Mouse (Mus musculus): ENCODE results near the gene Cyp1a2. TPM values are rescaled to one million over a fixed set of nuclear protein-coding genes. Genes with fewer than 3 reads are reported as not detected.

Cyp1a2 gene
- not detected in 2 replicates for polyA plus RNA-seq (2014; fragmentation: Nextera tagmentation; extraction: Ambion mirVana)

- H3K4me3 ChIP-seq (ENCODE audit: low read depth, low read length) = no peak within 1 kb of the TSS
- no peak within 1 kb of the TSS for H3K9ac ChIP-seq (ENCODE audit: low read depth, low read length)
- no peak within 1 kb of the TSS for H3K4me2 ChIP-seq
- no peak within 1 kb of the TSS for H3K27ac ChIP-seq (ENCODE audit: low read depth, low read length)
- no peaks in the 10 kb centered on the region for H3K36me3 ChIP-seq (ENCODE audit: control insufficient read depth, insufficient read depth, low read length)
- H3K4me1 ChIP-seq (ENCODE audit: control insufficient read depth, insufficient read depth, low read length) = no peaks in the 10 kb centered on the region
- 72% methylated on average over 5 of the region's 5 CpGs for whole genome bisulfite sequencing (ENCODE audit: insufficient replicate concordance)
- H3K9me3 ChIP-seq (replicated peaks; ENCODE audit: control insufficient read depth, low read length) = no peaks in the 10 kb centered on the region
- no peaks in the 10 kb centered on the region for H3K27me3 ChIP-seq (ENCODE audit: control insufficient read depth, insufficient read depth, low read length)
- ATAC-seq (replicated peaks; ENCODE audit: insufficient number of reproducible peaks, low FRiP score, low TSS enrichment) = no peak
Observed at GRCm38 (mm10) chr9:57683520-57683919, at the start of gene Cyp1a2. Gene Cyp1a2, minus strand, starts transcription at chr9:57683703.

- H3K36me3 ChIP-seq (ENCODE audit: control insufficient read depth, insufficient read depth, low read length) = peaks cover 12% of the 10 kb centered on the region
- H3K9ac ChIP-seq (ENCODE audit: low read depth, low read length) = no peak overlapping the region
- no peak overlapping the region for H3K4me3 ChIP-seq (ENCODE audit: low read depth, low read length)
- no peak overlapping the region for H3K4me2 ChIP-seq
- no peaks in the 10 kb centered on the region for H3K9me3 ChIP-seq (replicated peaks; ENCODE audit: control insufficient read depth, low read length)
- H3K27ac ChIP-seq (ENCODE audit: low read depth, low read length) = no peak overlapping the region
- WGBS (ENCODE audit: insufficient replicate concordance) = 96% methylated on average over 1 of the region's 1 CpGs
- ATAC-seq (replicated peaks; ENCODE audit: insufficient number of reproducible peaks, low FRiP score, low TSS enrichment) = no peak
- H3K27me3 ChIP-seq (ENCODE audit: control insufficient read depth, insufficient read depth, low read length) = no peaks in the 10 kb centered on the region
- 0 out of 2 replicates have a peak, but pooled peaks cover 5% of the 10 kb centered on the region for H3K4me1 ChIP-seq (ENCODE audit: control insufficient read depth, insufficient read depth, low read length)
Observed at GRCm38 (mm10) chr9:57728312-57728711, 44.8 kb upstream of the Cyp1a2 start.

GRCm38 (mm10) chr9:57724701-57725100, 41.2 kb upstream of the Cyp1a2 start:
- H3K36me3 ChIP-seq (ENCODE audit: control insufficient read depth, insufficient read depth, low read length) = peaks cover 18% of the 10 kb centered on the region
- H3K4me2 ChIP-seq = no peak overlapping the region
- H3K27ac ChIP-seq (ENCODE audit: low read depth, low read length) = no peak overlapping the region
- no peaks in the 10 kb centered on the region for H3K27me3 ChIP-seq (ENCODE audit: control insufficient read depth, insufficient read depth, low read length)
- ATAC-seq (replicated peaks; ENCODE audit: insufficient number of reproducible peaks, low FRiP score, low TSS enrichment) = no peak
- WGBS (ENCODE audit: insufficient replicate concordance) = 92% methylated on average over 3 of the region's 3 CpGs
- no peak overlapping the region for H3K9ac ChIP-seq (ENCODE audit: low read depth, low read length)
- no peaks in the 10 kb centered on the region for H3K9me3 ChIP-seq (replicated peaks; ENCODE audit: control insufficient read depth, low read length)
- 0 out of 2 replicates have a peak, but pooled peaks cover 5% of the 10 kb centered on the region for H3K4me1 ChIP-seq (ENCODE audit: control insufficient read depth, insufficient read depth, low read length)
- H3K4me3 ChIP-seq (ENCODE audit: low read depth, low read length) = no peak overlapping the region

GRCm38 (mm10) chr9:57723796-57724195, 40.3 kb upstream of the Cyp1a2 start:
- Histone ChIP-seq H3K9me3 (replicated peaks; ENCODE audit: control insufficient read depth, low read length) (no peaks in the 10 kb centered on the region), H3K27me3 (ENCODE audit: control insufficient read depth, insufficient read depth, low read length) (no peaks in the 10 kb centered on the region), H3K27ac (ENCODE audit: low read depth, low read length) (no peak overlapping the region), H3K4me3 (ENCODE audit: low read depth, low read length) (no peak overlapping the region), H3K9ac (ENCODE audit: low read depth, low read length) (no peak overlapping the region), H3K4me1 (ENCODE audit: control insufficient read depth, insufficient read depth, low read length) (0 out of 2 replicates have a peak, but pooled peaks cover 5% of the 10 kb centered on the region), H3K4me2 (no peak overlapping the region), H3K36me3 (ENCODE audit: control insufficient read depth, insufficient read depth, low read length) (peaks cover 19% of the 10 kb centered on the region)
- 83% methylated on average over 5 of the region's 5 CpGs for WGBS (ENCODE audit: insufficient replicate concordance)
- ATAC-seq (replicated peaks; ENCODE audit: insufficient number of reproducible peaks, low FRiP score, low TSS enrichment) = no peak

- Histone ChIP-seq H3K9ac (ENCODE audit: low read depth, low read length) (no peak overlapping the region), H3K27ac (ENCODE audit: low read depth, low read length) (no peak overlapping the region), H3K36me3 (ENCODE audit: control insufficient read depth, insufficient read depth, low read length) (peaks cover 23% of the 10 kb centered on the region), H3K4me3 (ENCODE audit: low read depth, low read length) (no peak overlapping the region), H3K9me3 (replicated peaks; ENCODE audit: control insufficient read depth, low read length) (no peaks in the 10 kb centered on the region), H3K4me2 (no peak overlapping the region), H3K4me1 (ENCODE audit: control insufficient read depth, insufficient read depth, low read length) (0 out of 2 replicates have a peak, but pooled peaks cover 5% of the 10 kb centered on the region), H3K27me3 (ENCODE audit: control insufficient read depth, insufficient read depth, low read length) (no peaks in the 10 kb centered on the region)
- 52% methylated on average over 5 of the region's 5 CpGs for WGBS (ENCODE audit: insufficient replicate concordance)
- ATAC-seq (replicated peaks; ENCODE audit: insufficient number of reproducible peaks, low FRiP score, low TSS enrichment) = no peak
Observed at GRCm38 (mm10) chr9:57723315-57723715, 39.8 kb upstream of the Cyp1a2 start.

GRCm38 (mm10) chr9:57722371-57722770, 38.9 kb upstream of the Cyp1a2 start:
- WGBS (ENCODE audit: insufficient replicate concordance) = 78% methylated on average over 1 of the region's 1 CpGs
- no peak overlapping the region for H3K27ac ChIP-seq (ENCODE audit: low read depth, low read length)
- no peaks in the 10 kb centered on the region for H3K9me3 ChIP-seq (replicated peaks; ENCODE audit: control insufficient read depth, low read length)
- no peak overlapping the region for H3K4me3 ChIP-seq (ENCODE audit: low read depth, low read length)
- H3K4me1 ChIP-seq (ENCODE audit: control insufficient read depth, insufficient read depth, low read length) = 0 out of 2 replicates have a peak, but pooled peaks cover 5% of the 10 kb centered on the region
- no peak for ATAC-seq (replicated peaks; ENCODE audit: insufficient number of reproducible peaks, low FRiP score, low TSS enrichment)
- no peaks in the 10 kb centered on the region for H3K27me3 ChIP-seq (ENCODE audit: control insufficient read depth, insufficient read depth, low read length)
- H3K9ac ChIP-seq (ENCODE audit: low read depth, low read length) = no peak overlapping the region
- H3K4me2 ChIP-seq = no peak overlapping the region
- peaks cover 20% of the 10 kb centered on the region for H3K36me3 ChIP-seq (ENCODE audit: control insufficient read depth, insufficient read depth, low read length)

GRCm38 (mm10) chr9:57720736-57721135, 37.2 kb upstream of the Cyp1a2 start:
- Histone ChIP-seq H3K4me3 (ENCODE audit: low read depth, low read length) (no peak overlapping the region), H3K27ac (ENCODE audit: low read depth, low read length) (no peak overlapping the region), H3K9me3 (replicated peaks; ENCODE audit: control insufficient read depth, low read length) (no peaks in the 10 kb centered on the region), H3K27me3 (ENCODE audit: control insufficient read depth, insufficient read depth, low read length) (no peaks in the 10 kb centered on the region), H3K9ac (ENCODE audit: low read depth, low read length) (no peak overlapping the region), H3K4me1 (ENCODE audit: control insufficient read depth, insufficient read depth, low read length) (no peaks in the 10 kb centered on the region), H3K4me2 (no peak overlapping the region), H3K36me3 (ENCODE audit: control insufficient read depth, insufficient read depth, low read length) (peaks cover 25% of the 10 kb centered on the region)
- ATAC-seq (replicated peaks; ENCODE audit: insufficient number of reproducible peaks, low FRiP score, low TSS enrichment) = no peak
- WGBS (ENCODE audit: insufficient replicate concordance) = 95% methylated on average over 3 of the region's 3 CpGs

GRCm38 (mm10) chr9:57718408-57718807, 34.9 kb upstream of the Cyp1a2 start:
- Histone ChIP-seq H3K27me3 (ENCODE audit: control insufficient read depth, insufficient read depth, low read length) (no peaks in the 10 kb centered on the region), H3K27ac (ENCODE audit: low read depth, low read length) (no peak overlapping the region), H3K4me1 (ENCODE audit: control insufficient read depth, insufficient read depth, low read length) (no peaks in the 10 kb centered on the region), H3K4me2 (no peak overlapping the region), H3K9me3 (replicated peaks; ENCODE audit: control insufficient read depth, low read length) (no peaks in the 10 kb centered on the region), H3K36me3 (ENCODE audit: control insufficient read depth, insufficient read depth, low read length) (peaks cover 36% of the 10 kb centered on the region), H3K9ac (ENCODE audit: low read depth, low read length) (no peak overlapping the region), H3K4me3 (ENCODE audit: low read depth, low read length) (no peak overlapping the region)
- WGBS (ENCODE audit: insufficient replicate concordance) = 90% methylated on average over 7 of the region's 7 CpGs
- no peak for ATAC-seq (replicated peaks; ENCODE audit: insufficient number of reproducible peaks, low FRiP score, low TSS enrichment)

GRCm38 (mm10) chr9:57712194-57712593, 28.7 kb upstream of the Cyp1a2 start:
- Histone ChIP-seq H3K4me2 (no peak overlapping the region), H3K36me3 (ENCODE audit: control insufficient read depth, insufficient read depth, low read length) (peaks cover 27% of the 10 kb centered on the region), H3K27me3 (ENCODE audit: control insufficient read depth, insufficient read depth, low read length) (no peaks in the 10 kb centered on the region), H3K27ac (ENCODE audit: low read depth, low read length) (no peak overlapping the region), H3K4me3 (ENCODE audit: low read depth, low read length) (no peak overlapping the region), H3K9me3 (replicated peaks; ENCODE audit: control insufficient read depth, low read length) (no peaks in the 10 kb centered on the region), H3K9ac (ENCODE audit: low read depth, low read length) (no peak overlapping the region), H3K4me1 (ENCODE audit: control insufficient read depth, insufficient read depth, low read length) (peaks cover 4% of the 10 kb centered on the region)
- no peak for ATAC-seq (replicated peaks; ENCODE audit: insufficient number of reproducible peaks, low FRiP score, low TSS enrichment)
- 62% methylated on average over 2 of the region's 2 CpGs for WGBS (ENCODE audit: insufficient replicate concordance)

All from heart, embryonic 11.5 days (tissue).